Mouse (Mus musculus): ENCODE data around the gene C1ql4. TPM values are rescaled to one million over a fixed set of nuclear protein-coding genes. Genes with fewer than 3 reads are reported as not detected.
"Not testable (repeated sequence)": the region's sequence is repeated elsewhere in the genome, so short reads cannot be mapped to it uniquely, and the experiment has no call there.

Gene C1ql4
- polyA plus RNA-seq, 3 experiments from 2014 or later, result not detected

GRCm38 (mm10) chr15:99097840-99098492 lies 10.3 kb upstream of the C1ql4 start:
- no peak for ATAC-seq

- no peak for ATAC-seq
These were observed 9.3 kb upstream of the C1ql4 start for GRCm38 (mm10) chr15:99096831-99097500.

GRCm38 (mm10) chr15:99096061-99096793 lies 8.6 kb upstream of the C1ql4 start:
- ATAC-seq, result no peak

- ATAC-seq, result no peak
These were observed 7.7 kb upstream of the C1ql4 start for GRCm38 (mm10) chr15:99095356-99095755.

GRCm38 (mm10) chr15:99094631-99095270 lies 7.1 kb upstream of the C1ql4 start:
- no peak for ATAC-seq

- ATAC-seq, result peak; percentile 14
These were observed 6.0 kb upstream of the C1ql4 start for GRCm38 (mm10) chr15:99093291-99094258.

GRCm38 (mm10) chr15:99092870-99093269 lies 5.3 kb upstream of the C1ql4 start, which contains the start of gene Dnajc22:
Gene Dnajc22 (plus strand): TSS chr15:99093170.
- ATAC-seq, result no peak

- ATAC-seq, result no peak
These were observed 1.5 kb upstream of the C1ql4 start for GRCm38 (mm10) chr15:99089069-99089468.

GRCm38 (mm10) chr15:99088292-99088691 lies 675 bp upstream of the C1ql4 start:
- peak; percentile 95 for ATAC-seq

- ATAC-seq, result no peak
These were observed 1.6 kb downstream of the C1ql4 start for GRCm38 (mm10) chr15:99085997-99086396.

GRCm38 (mm10) chr15:99084618-99085017 lies 3.0 kb downstream of the C1ql4 start:
- ATAC-seq, result no peak

- ATAC-seq, result no peak
These were observed 3.6 kb downstream of the C1ql4 start for GRCm38 (mm10) chr15:99083867-99084557.

GRCm38 (mm10) chr15:99083258-99083657 lies 4.4 kb downstream of the C1ql4 start:
- ATAC-seq, result no peak

- no peak for ATAC-seq
These were observed 4.8 kb downstream of the C1ql4 start for GRCm38 (mm10) chr15:99082840-99083239.

- ATAC-seq, result no peak
These were observed 5.3 kb downstream of the C1ql4 start for GRCm38 (mm10) chr15:99082322-99082721.

- ATAC-seq, result no peak
These were observed 7.8 kb downstream of the C1ql4 start for GRCm38 (mm10) chr15:99079804-99080203.

GRCm38 (mm10) chr15:99078181-99078910 lies 9.3 kb downstream of the C1ql4 start:
- ATAC-seq, result no peak

GRCm38 (mm10) chr15:99076011-99076410 lies 11.6 kb downstream of the C1ql4 start:
- ATAC-seq, result not testable (repeated sequence)

- peak; percentile 98 for ATAC-seq
These were observed 12.8 kb downstream of the C1ql4 start for GRCm38 (mm10) chr15:99074600-99075333.
